ENCODE assay signal across 25 mouse cellular contexts in genomic region chr2:165584563-165584962, GRCm38 (mm10). TPM values are rescaled to one million over a fixed set of nuclear protein-coding genes. Genes with fewer than 3 reads are reported as not detected.
"Had no signal": no experiment of that assay in that cellular context is flagged by ENCODE, and none has a peak within 500 bp of the region (broad histone marks: within the 10 kb centered on the region; RNA-seq: fewer than 3 reads in every experiment).

No protein-coding gene starts in this region.

- H3K27ac ChIP-seq: gastrocnemius, adult 2 months; heart, embryonic 10.5 days; hindbrain, embryonic 13.5 days; hindbrain, embryonic 15.5 days; intestine, embryonic 15.5 days; left cerebral cortex, adult 2 months; limb, embryonic 12.5 days; liver, embryonic 13.5 days; liver, embryonic 15.5 days had no signal

- H3K27me3 ChIP-seq: hindbrain, embryonic 15.5 days; intestine, embryonic 15.5 days; liver, embryonic 13.5 days; liver, embryonic 15.5 days had no signal

- ATAC-seq: inflammation-experienced regulatory T-cells, adult 6 months; intestine, embryonic 15.5 days; intestine, postnatal 0 days; liver, postnatal 0 days had no signal

- H3K36me3 ChIP-seq: heart, embryonic 10.5 days; heart, embryonic 12.5 days; hindbrain, embryonic 13.5 days; hindbrain, embryonic 15.5 days; intestine, embryonic 15.5 days; limb, embryonic 12.5 days; liver, embryonic 13.5 days; liver, embryonic 15.5 days had no signal

- H3K9ac ChIP-seq: heart, embryonic 12.5 days; hindbrain, embryonic 13.5 days; hindbrain, embryonic 15.5 days; intestine, embryonic 15.5 days; limb, embryonic 12.5 days; liver, embryonic 13.5 days; liver, embryonic 15.5 days; liver, postnatal 0 days had no signal

- H3K4me2 ChIP-seq: heart, embryonic 12.5 days; hindbrain, embryonic 13.5 days; hindbrain, embryonic 15.5 days; intestine, embryonic 15.5 days; limb, embryonic 12.5 days; liver, embryonic 11.5 days; liver, embryonic 13.5 days; liver, embryonic 15.5 days had no signal

- H3K4me1 ChIP-seq: heart, embryonic 10.5 days; heart, embryonic 12.5 days; intestine, embryonic 15.5 days; liver, embryonic 13.5 days; liver, embryonic 15.5 days had no signal

- H3K9me3 ChIP-seq: heart, embryonic 10.5 days; heart, embryonic 12.5 days; hindbrain, embryonic 13.5 days; hindbrain, embryonic 15.5 days; intestine, embryonic 15.5 days; liver, embryonic 13.5 days; liver, embryonic 15.5 days had no signal

- H3K4me3 ChIP-seq: gastrocnemius, adult 2 months; heart, embryonic 10.5 days; heart, embryonic 12.5 days; hindbrain, embryonic 13.5 days; hindbrain, embryonic 15.5 days; intestine, embryonic 15.5 days; left cerebral cortex, adult 2 months; limb, embryonic 12.5 days; liver, embryonic 13.5 days; liver, embryonic 15.5 days had no signal

- DNase-seq: gastrocnemius, adult 2 months; gastrocnemius, postnatal 10 days; gastrocnemius, postnatal 25 days; heart, adult 18-20 months; heart, postnatal 10 days; kidney, adult 18-20 months; kidney, adult 8-10 months; kidney, postnatal 14 days; kidney, postnatal 36 days; layer of hippocampus, adult 9-11 months; left cerebral cortex, postnatal 4 days; liver; liver, embryonic 13.5 days; liver, postnatal 0 days had no signal

RNA-seq across cellular contexts. Expression of gene Eya2, which starts 10.3 kb away (rescaled TPM):
- polyA plus RNA-seq: liver, embryonic 15.5 days had no signal
